Mouse (Mus musculus) embryonic facial prominence, embryonic 10.5 days (tissue): ENCODE measurements at regions not wholly inside any gene's neighbourhood (a gene's known extent, or its start where the extent isn't known, plus 50 kb on each side); places are given as distances from the start of the nearest gene placed in this dataset.

Experiments
- DNase-seq: peaks from one replicate; pipeline ENCODE4 v3.0.0-alpha.2; 2017; ENCODE audit warnings: low spot score
- H3K27ac ChIP-seq: fragments of 300-500 bp; sonication (generic); replicated peaks from 2 replicates; pipeline ENCODE4 v1.5.1; 2016; ENCODE audit warnings: mild to moderate bottlenecking
- H3K27me3 ChIP-seq: fragments of 300-500 bp; sonication (generic); replicated peaks from 2 replicates; pipeline ENCODE4 v1.6.1; 2016; ENCODE audit warnings: low read depth, mild to moderate bottlenecking; ENCODE audit not compliant: poor library complexity, severe bottlenecking
- H3K36me3 ChIP-seq: fragments of 300-500 bp; sonication (generic); replicated peaks from 2 replicates; pipeline ENCODE4 v1.6.1; 2016; ENCODE audit warnings: mild to moderate bottlenecking, moderate library complexity
- H3K4me1 ChIP-seq: fragments of 300-500 bp; sonication (generic); 2 replicates; pipeline ENCODE4 v1.6.1; 2016
- H3K4me3 ChIP-seq: fragments of 300-500 bp; sonication (generic); 2 replicates; pipeline ENCODE4 v1.5.1; 2016; ENCODE audit warnings: mild to moderate bottlenecking, moderate library complexity
- H3K9me3 ChIP-seq: fragments of 300-500 bp; sonication (generic); 2 replicates; pipeline ENCODE4 v1.6.1; 2016; ENCODE audit warnings: mild to moderate bottlenecking
- WGBS: fragments of 180-500 bp; shearing (Covaris S2); methylation state at CpG from one replicate; pipeline ENCODE4 v1.1.7; 2016; 5-methylcytosine and 5-hydroxymethylcytosine counted together

GRCm38 (mm10) chr1:35452441-35453107, 602.8 kb downstream of the Plekhb2 start:
- Histone ChIP-seq H3K36me3 (no peaks in the 10 kb centered on the region), H3K27ac (no peak overlapping the region), H3K9me3 (no peaks in the 10 kb centered on the region), H3K4me1 (no peaks in the 10 kb centered on the region), H3K4me3 (no peak overlapping the region), H3K27me3 (no peaks in the 10 kb centered on the region)
- no peak for DNase-seq
- 91% methylated on average over 19 of the region's 19 CpGs for WGBS

GRCm38 (mm10) chr1:35457591-35457990, 607.8 kb downstream of the Plekhb2 start:
- no peaks in the 10 kb centered on the region for H3K36me3 ChIP-seq
- no peak overlapping the region for H3K4me3 ChIP-seq
- no peak overlapping the region for H3K27ac ChIP-seq
- H3K4me1 ChIP-seq: no peaks in the 10 kb centered on the region
- no peaks in the 10 kb centered on the region for H3K9me3 ChIP-seq
- no peaks in the 10 kb centered on the region for H3K27me3 ChIP-seq
- DNase-seq: no peak
- 80% methylated on average over 9 of the region's 9 CpGs for WGBS

GRCm38 (mm10) chr1:35465081-35465480, 603.1 kb upstream of the Hs6st1 start:
- DNase-seq: no peak
- H3K27ac ChIP-seq: no peak overlapping the region
- WGBS: 53% methylated on average over 3 of the region's 3 CpGs
- H3K4me3 ChIP-seq: no peak overlapping the region
- H3K4me1 ChIP-seq: no peaks in the 10 kb centered on the region
- H3K27me3 ChIP-seq: no peaks in the 10 kb centered on the region
- H3K9me3 ChIP-seq: no peaks in the 10 kb centered on the region
- no peaks in the 10 kb centered on the region for H3K36me3 ChIP-seq

GRCm38 (mm10) chr1:35469185-35469753, 598.9 kb upstream of the Hs6st1 start:
- H3K4me3 ChIP-seq: no peak overlapping the region
- 72% methylated on average over 4 of the region's 4 CpGs for WGBS
- peaks cover 14% of the 10 kb centered on the region for H3K9me3 ChIP-seq
- no peak for DNase-seq
- H3K4me1 ChIP-seq: no peaks in the 10 kb centered on the region
- no peaks in the 10 kb centered on the region for H3K27me3 ChIP-seq
- H3K27ac ChIP-seq: no peak overlapping the region
- H3K36me3 ChIP-seq: no peaks in the 10 kb centered on the region

- Histone ChIP-seq H3K27me3 (no peaks in the 10 kb centered on the region), H3K36me3 (no peaks in the 10 kb centered on the region), H3K4me1 (no peaks in the 10 kb centered on the region), H3K27ac (no peak overlapping the region), H3K9me3 (peaks cover 12% of the 10 kb centered on the region), H3K4me3 (no peak overlapping the region)
- no peak for DNase-seq
- 75% methylated on average over 1 of the region's 1 CpGs for WGBS
These were observed 589.9 kb upstream of the Hs6st1 start for GRCm38 (mm10) chr1:35478262-35478661.

- H3K4me3 ChIP-seq: no peak overlapping the region
- H3K4me1 ChIP-seq: no peaks in the 10 kb centered on the region
- H3K27ac ChIP-seq: no peak overlapping the region
- H3K36me3 ChIP-seq: no peaks in the 10 kb centered on the region
- no peaks in the 10 kb centered on the region for H3K27me3 ChIP-seq
- 83% methylated on average over 5 of the region's 5 CpGs for WGBS
- H3K9me3 ChIP-seq: no peaks in the 10 kb centered on the region
- no peak for DNase-seq
These were observed 572.2 kb upstream of the Hs6st1 start for GRCm38 (mm10) chr1:35495963-35496362.

DNA sequence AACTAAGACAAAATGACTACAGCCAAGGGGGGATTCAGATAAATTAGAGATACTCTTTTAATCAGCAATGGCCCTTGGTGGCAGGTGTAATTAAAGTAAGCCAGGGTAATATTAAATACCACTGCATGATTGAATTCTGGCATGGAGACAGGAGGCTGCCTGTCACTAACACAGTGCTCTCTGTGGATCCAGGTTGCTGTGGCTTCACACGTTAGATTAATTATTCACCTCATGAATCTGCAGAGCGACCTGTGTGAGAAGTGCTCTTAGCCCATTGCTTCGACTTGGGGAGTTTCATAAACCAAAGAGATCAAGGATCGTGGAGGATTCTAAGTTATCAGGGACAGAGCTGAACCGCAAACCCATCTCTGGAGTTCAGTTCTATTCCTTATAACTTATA, 545.2 kb upstream of the Hs6st1 start:
- no peak overlapping the region for H3K27ac ChIP-seq
- 91% methylated on average over 5 of the region's 5 CpGs for WGBS

DNA sequence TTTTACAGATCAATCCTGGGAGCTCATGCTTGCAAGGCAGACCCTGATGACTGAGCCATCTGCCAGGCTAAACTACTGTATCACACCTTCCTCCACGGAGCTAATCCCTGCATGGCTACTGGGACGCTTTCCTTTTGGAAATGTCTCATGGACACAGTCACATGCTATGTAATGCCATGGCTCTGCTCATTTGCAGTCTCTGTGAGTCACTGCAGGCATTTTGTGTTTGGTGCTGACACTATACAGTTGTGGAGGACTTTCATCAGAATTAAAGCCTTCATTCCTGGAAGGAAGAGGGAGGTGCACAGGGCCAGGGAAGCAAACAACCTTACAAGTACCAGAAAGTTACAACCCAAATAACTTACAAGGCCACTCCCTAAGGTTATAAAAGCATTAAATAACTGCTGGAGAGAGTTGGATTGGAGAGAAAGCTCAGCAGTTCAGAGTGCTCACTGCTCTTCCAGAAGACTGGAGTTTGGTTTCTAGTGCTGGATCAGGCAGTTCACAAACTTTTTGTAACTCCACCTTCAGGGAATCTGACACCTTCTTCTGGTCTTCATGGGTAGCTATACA, 544.3 kb upstream of the Hs6st1 start:
- no peaks in the 10 kb centered on the region for H3K9me3 ChIP-seq
- H3K27ac ChIP-seq: no peak overlapping the region
- DNase-seq: no peak
- 83% methylated on average over 2 of the region's 2 CpGs for WGBS
- no peaks in the 10 kb centered on the region for H3K4me1 ChIP-seq
- H3K36me3 ChIP-seq: no peaks in the 10 kb centered on the region
- no peak overlapping the region for H3K4me3 ChIP-seq
- H3K27me3 ChIP-seq: no peaks in the 10 kb centered on the region

More for the DNA sequence above, 545.2 kb upstream of the Hs6st1 start:
- no peak overlapping the region for H3K4me3 ChIP-seq
- no peaks in the 10 kb centered on the region for H3K9me3 ChIP-seq
- no peak for DNase-seq
- H3K4me1 ChIP-seq: no peaks in the 10 kb centered on the region
- no peaks in the 10 kb centered on the region for H3K36me3 ChIP-seq
- H3K27me3 ChIP-seq: no peaks in the 10 kb centered on the region

GRCm38 (mm10) chr1:35524788-35525187, 543.4 kb upstream of the Hs6st1 start:
- 69% methylated on average over 5 of the region's 5 CpGs for WGBS

DNA sequence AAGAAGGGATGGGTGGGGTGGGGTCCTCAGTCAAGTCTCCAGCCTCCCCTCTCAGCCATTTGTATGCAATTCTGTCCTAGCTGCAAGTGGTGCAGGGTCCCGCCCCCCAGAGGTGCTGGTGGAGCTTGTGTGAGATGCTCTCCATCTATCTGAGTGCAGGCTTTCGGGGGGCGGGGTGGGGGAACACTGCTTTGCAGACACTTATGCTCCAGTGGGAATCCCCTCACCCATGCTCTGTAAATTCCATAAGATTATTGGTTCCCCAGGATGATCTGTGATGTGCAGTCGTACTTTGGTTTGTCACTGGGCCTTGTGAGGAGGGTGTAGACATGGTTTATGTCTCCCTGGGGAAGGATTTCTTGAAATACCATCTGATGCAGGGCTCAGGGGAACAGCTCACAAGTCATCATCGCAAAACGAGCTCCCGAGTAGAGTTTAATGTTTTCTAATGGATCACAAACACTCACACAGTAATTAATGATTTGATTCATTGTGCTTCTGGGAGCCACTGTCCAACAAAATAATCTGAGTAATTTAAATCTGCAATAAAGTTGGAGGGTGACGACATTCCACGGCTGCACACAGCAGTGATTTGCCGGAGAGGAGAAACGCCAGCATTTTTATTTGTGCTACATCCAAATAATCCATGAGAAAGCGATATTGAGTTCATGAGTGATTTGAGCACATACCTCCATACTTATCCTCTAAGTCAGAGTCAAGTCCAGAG, 540.3 kb upstream of the Hs6st1 start:
- Histone ChIP-seq H3K4me1 (no peaks in the 10 kb centered on the region), H3K27me3 (no peaks in the 10 kb centered on the region), H3K4me3 (no peak overlapping the region), H3K9me3 (no peaks in the 10 kb centered on the region), H3K27ac (no peak overlapping the region), H3K36me3 (no peaks in the 10 kb centered on the region)
- DNase-seq: no peak
- 84% methylated on average over 12 of the region's 12 CpGs for WGBS

More at GRCm38 (mm10) chr1:35524788-35525187, 543.4 kb upstream of the Hs6st1 start:
- DNase-seq: no peak
- no peaks in the 10 kb centered on the region for H3K27me3 ChIP-seq
- H3K9me3 ChIP-seq: no peaks in the 10 kb centered on the region
- no peaks in the 10 kb centered on the region for H3K36me3 ChIP-seq
- no peaks in the 10 kb centered on the region for H3K4me1 ChIP-seq
- H3K4me3 ChIP-seq: no peak overlapping the region
- no peak overlapping the region for H3K27ac ChIP-seq

DNA sequence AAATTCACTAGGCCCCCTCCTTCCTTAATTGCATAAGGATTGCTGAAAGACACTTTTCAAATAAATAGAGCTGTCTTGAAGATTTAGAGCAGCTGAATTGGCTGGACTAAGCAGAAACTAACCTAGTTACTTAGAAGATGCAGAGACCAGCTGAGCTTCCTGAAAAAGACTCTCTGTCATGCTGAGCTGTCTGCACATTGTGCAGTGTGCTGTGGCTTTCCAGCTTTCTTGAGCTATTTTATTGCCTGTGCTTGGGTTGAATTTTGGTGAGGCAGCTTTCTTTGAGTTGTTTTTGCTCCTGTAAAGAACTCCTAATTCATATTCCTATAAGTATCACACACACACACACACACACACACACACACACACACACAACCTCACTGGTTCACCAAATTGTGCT, 532.7 kb upstream of the Hs6st1 start:
- H3K27me3 ChIP-seq: no peaks in the 10 kb centered on the region
- no peaks in the 10 kb centered on the region for H3K36me3 ChIP-seq
- no peak overlapping the region for H3K27ac ChIP-seq
- H3K4me3 ChIP-seq: no peak overlapping the region
- no peak for DNase-seq
- H3K9me3 ChIP-seq: no peaks in the 10 kb centered on the region
- no peaks in the 10 kb centered on the region for H3K4me1 ChIP-seq

GRCm38 (mm10) chr1:35536276-35536675, 531.9 kb upstream of the Hs6st1 start:
- Histone ChIP-seq H3K27ac (no peak overlapping the region), H3K9me3 (no peaks in the 10 kb centered on the region), H3K27me3 (no peaks in the 10 kb centered on the region), H3K4me1 (no peaks in the 10 kb centered on the region), H3K36me3 (no peaks in the 10 kb centered on the region), H3K4me3 (no peak overlapping the region)
- no peak for DNase-seq
- 90% methylated on average over 5 of the region's 5 CpGs for WGBS

DNA sequence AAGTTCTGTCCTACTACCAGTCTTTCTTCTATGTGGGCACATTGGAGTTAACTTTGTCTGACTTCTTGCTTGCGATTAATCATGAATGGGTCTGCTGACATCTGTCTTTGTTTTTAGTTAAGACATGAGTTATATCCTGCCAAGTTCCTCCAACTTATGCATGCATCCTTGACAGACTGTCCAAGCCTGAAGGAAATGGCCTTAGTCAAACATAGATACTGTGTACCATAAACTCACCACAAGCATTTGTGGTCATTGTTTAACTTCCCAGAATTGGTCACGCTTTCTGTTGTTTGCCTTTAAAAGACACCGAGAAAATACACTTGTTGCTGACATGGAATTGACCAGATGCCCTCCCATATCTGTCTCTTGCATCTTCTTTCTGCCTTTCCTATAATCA, 519.4 kb upstream of the Hs6st1 start:
- Histone ChIP-seq H3K36me3 (no peaks in the 10 kb centered on the region), H3K4me1 (no peaks in the 10 kb centered on the region), H3K27me3 (no peaks in the 10 kb centered on the region), H3K27ac (no peak overlapping the region), H3K4me3 (no peak overlapping the region), H3K9me3 (no peaks in the 10 kb centered on the region)
- 92% methylated on average over 3 of the region's 3 CpGs for WGBS
- no peak for DNase-seq
